Mouse (Mus musculus): ENCODE measurements around the gene Upk2. TPM values are rescaled to one million over a fixed set of nuclear protein-coding genes. Genes with fewer than 3 reads are reported as not detected.

Gene Upk2
- polyA plus RNA-seq, 1 experiment from 2014 or later = 1.7 TPM

Other genes with a start within 250 kb of the Upk2 start
- 19.6 and 20.3 TPM in 2 replicates for gene Cbl, start 220.9 kb downstream of the Upk2 start, polyA plus RNA-seq (2016; fragmentation: Nextera tagmentation; extraction: Ambion mirVana)
- not detected in 2 replicates for gene Ccdc153, start 214.3 kb downstream of the Upk2 start, polyA plus RNA-seq (2016; fragmentation: Nextera tagmentation; extraction: Ambion mirVana)
- gene Pdzd3, start 203.5 kb downstream of the Upk2 start, polyA plus RNA-seq (2016; fragmentation: Nextera tagmentation; extraction: Ambion mirVana) = 0.12 TPM in 1 of 2 replicates, not detected in the other
- 6.2 and 7.1 TPM in 2 replicates for gene Nlrx1, start 186.4 kb downstream of the Upk2 start, polyA plus RNA-seq (2016; fragmentation: Nextera tagmentation; extraction: Ambion mirVana)
- 5.9 and 6.4 TPM in 2 replicates for gene Abcg4, start 166.4 kb downstream of the Upk2 start, polyA plus RNA-seq (2016; fragmentation: Nextera tagmentation; extraction: Ambion mirVana)
- 26.5 and 28.5 TPM in 2 replicates for gene Hinfp, start 149.3 kb downstream of the Upk2 start, polyA plus RNA-seq (2016; fragmentation: Nextera tagmentation; extraction: Ambion mirVana)
- 8.5 and 9.4 TPM in 2 replicates for gene C2cd2l, start 134.7 kb downstream of the Upk2 start, polyA plus RNA-seq (2016; fragmentation: Nextera tagmentation; extraction: Ambion mirVana)
- 37.2 and 39.1 TPM in 2 replicates for gene Dpagt1, start 129.0 kb downstream of the Upk2 start, polyA plus RNA-seq (2016; fragmentation: Nextera tagmentation; extraction: Ambion mirVana)
- 399 and 416 TPM in 2 replicates for gene H2afx, start 120.3 kb downstream of the Upk2 start, polyA plus RNA-seq (2016; fragmentation: Nextera tagmentation; extraction: Ambion mirVana)
- 126 TPM in 2 replicates for gene Hmbs, start 110.7 kb downstream of the Upk2 start, polyA plus RNA-seq (2016; fragmentation: Nextera tagmentation; extraction: Ambion mirVana)
- gene Vps11, start 93.3 kb downstream of the Upk2 start, polyA plus RNA-seq (2016; fragmentation: Nextera tagmentation; extraction: Ambion mirVana) = 28.3 and 32.4 TPM in 2 replicates
- gene Hyou1, start 75.5 kb downstream of the Upk2 start, polyA plus RNA-seq (2016; fragmentation: Nextera tagmentation; extraction: Ambion mirVana) = 34.6 and 35.6 TPM in 2 replicates
- 11.2 and 11.8 TPM in 2 replicates for gene Slc37a4, start 58.1 kb downstream of the Upk2 start, polyA plus RNA-seq (2016; fragmentation: Nextera tagmentation; extraction: Ambion mirVana)
- 1,820 and 1,932 TPM in 2 replicates for gene Rps25, start 47.8 kb downstream of the Upk2 start, polyA plus RNA-seq (2016; fragmentation: Nextera tagmentation; extraction: Ambion mirVana)
- 173 and 176 TPM in 2 replicates for gene Trappc4, start 47.4 kb downstream of the Upk2 start, polyA plus RNA-seq (2016; fragmentation: Nextera tagmentation; extraction: Ambion mirVana)
- 30.9 and 33.6 TPM in 2 replicates for gene Ccdc84, start 36.4 kb downstream of the Upk2 start, polyA plus RNA-seq (2016; fragmentation: Nextera tagmentation; extraction: Ambion mirVana)
- not detected in 2 replicates for gene Foxr1, start 13.8 kb downstream of the Upk2 start, polyA plus RNA-seq (2016; fragmentation: Nextera tagmentation; extraction: Ambion mirVana)
- gene Bcl9l, start 27.8 kb upstream of the Upk2 start, polyA plus RNA-seq (2016; fragmentation: Nextera tagmentation; extraction: Ambion mirVana) = 17.7 and 18.5 TPM in 2 replicates
- 0.08 TPM in 1 of 2 replicates, not detected in the other for gene Cxcr5, start 106.9 kb upstream of the Upk2 start, polyA plus RNA-seq (2016; fragmentation: Nextera tagmentation; extraction: Ambion mirVana)
- 28.3 and 28.8 TPM in 2 replicates for gene Ddx6, start 149.9 kb upstream of the Upk2 start, polyA plus RNA-seq (2016; fragmentation: Nextera tagmentation; extraction: Ambion mirVana)
- gene Treh, start 218.3 kb upstream of the Upk2 start, polyA plus RNA-seq (2016; fragmentation: Nextera tagmentation; extraction: Ambion mirVana) = not detected in 2 replicates